Mouse (Mus musculus) embryonic fibroblast, embryonic 13.5 days (primary cell): ENCODE measurements around the gene Inpp5a.
A peak's percentile ranks its signal among the peaks of the same experiment; 100 is the strongest.

ENCODE experiments used
- CTCF ChIP-seq: IDR thresholded peaks from 2 replicates; pipeline ENCODE4 v1.5.1; 2011; ENCODE audit warnings: mild to moderate bottlenecking, control low read depth, low read length, moderate library complexity, borderline replicate concordance; ENCODE audit not compliant: insufficient read depth
- POLR2A ChIP-seq: IDR thresholded peaks from 2 replicates; pipeline ENCODE4 v1.6.1; 2011; ENCODE audit warnings: low read depth, mild to moderate bottlenecking, control low read depth, low read length, moderate library complexity

DNA sequence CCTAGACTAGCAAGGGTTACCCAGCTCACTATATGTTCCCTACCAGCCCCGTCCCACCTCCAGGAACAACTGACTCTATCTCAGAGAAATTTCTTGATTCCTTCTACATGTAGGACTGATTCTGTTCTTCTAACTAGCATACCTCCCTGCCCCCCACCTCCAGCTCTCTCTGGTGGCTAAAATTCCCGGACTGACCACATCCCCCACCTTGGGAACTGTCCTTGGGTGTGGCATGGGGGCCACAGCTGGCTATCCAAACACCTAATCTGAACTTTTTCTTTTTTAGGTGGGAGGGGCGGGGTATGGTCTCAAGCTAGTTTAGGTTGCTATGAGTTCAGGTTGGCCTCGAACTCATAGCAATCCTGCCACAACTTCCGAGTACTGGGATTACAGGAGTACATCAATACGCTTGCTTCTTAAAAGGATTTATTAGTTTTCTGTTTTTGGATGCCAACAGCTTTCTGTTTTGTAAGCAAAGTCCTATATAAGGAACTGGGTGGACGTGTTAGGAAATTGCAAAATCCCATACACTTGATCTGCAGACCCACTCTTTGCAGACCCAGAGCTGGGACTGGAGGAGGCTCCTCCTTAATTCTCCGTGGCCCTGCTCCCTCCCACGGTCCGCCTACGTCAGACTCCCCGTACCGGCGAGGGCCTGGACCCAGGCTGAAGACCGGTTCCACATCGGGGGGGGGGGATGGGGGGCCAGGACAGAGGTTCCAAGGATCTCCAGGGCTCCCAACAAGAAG is 814 bp upstream of the Inpp5a start:
- peak; percentile 53 for TF ChIP-seq POLR2A
- no peak for TF ChIP-seq CTCF
